Mouse (Mus musculus) urinary bladder, adult 2 months (tissue): ENCODE results near the gene Rbm44. TPM values are rescaled to one million over a fixed set of nuclear protein-coding genes. Genes with fewer than 3 reads are reported as not detected.

Source experiments
- DNase-seq: peaks from one replicate; pipeline ENCODE4 v3.0.0; 2022; ENCODE audit warnings: low spot score
- polyA plus RNA-seq: library from polyadenylated mRNA; depleted of rRNA; stranded (reverse); fragments of >200 nt; gene quantifications from 2 replicates; pipeline ENCODE4 v1.2.3, GENCODE M21; 2012; rRNA removed

Gene Rbm44
- polyA plus RNA-seq, 1 experiment, result 0.04 TPM

GRCm38 (mm10) chr1:91209785-91210184 lies 64.9 kb downstream of the Rbm44 start:
- DNase-seq, result no peak

- no peak for DNase-seq
These were observed 66.2 kb downstream of the Rbm44 start for GRCm38 (mm10) chr1:91211099-91211498.

- no peak for DNase-seq
These were observed 66.7 kb downstream of the Rbm44 start for GRCm38 (mm10) chr1:91211591-91212008.

DNA sequence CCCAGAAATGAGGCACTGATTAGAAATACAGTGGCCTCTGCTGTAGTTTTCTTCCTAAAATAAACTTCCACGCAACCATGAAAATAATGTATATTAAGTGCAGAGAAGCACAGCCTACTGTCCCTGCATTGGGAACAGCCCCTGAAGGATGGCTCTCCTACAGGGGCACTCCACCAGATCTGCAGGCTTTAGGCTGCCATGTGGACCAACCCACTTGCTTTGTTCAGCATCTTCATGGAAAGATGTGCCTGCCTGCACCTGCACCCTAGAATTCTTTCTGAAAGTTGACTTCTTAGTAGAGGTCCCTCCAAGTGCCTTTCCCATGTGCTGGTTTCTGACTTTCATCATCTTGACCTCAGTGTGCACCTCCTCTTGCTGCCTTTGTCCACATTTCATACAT lies 70.4 kb downstream of the Rbm44 start:
- DNase-seq, result no peak

DNA sequence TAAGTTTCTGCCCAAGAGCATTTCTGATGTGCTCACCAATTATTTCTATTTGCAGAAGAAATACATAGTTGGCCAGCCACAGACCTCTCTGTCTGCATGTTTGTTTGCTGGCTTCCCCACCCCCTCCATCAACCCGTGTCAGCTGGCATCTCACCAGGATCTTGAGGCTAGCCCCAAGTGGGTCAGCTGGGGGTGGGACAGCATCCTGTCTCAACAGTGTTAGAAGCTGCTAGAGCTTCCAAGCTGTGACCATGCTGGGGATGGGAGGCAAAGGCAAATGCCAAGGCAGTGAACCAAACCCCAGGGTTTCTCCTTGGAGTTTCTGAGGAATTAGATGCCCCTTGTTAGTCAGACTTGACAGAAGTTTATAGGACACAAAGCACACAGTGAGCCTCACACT lies 71.1 kb downstream of the Rbm44 start:
- DNase-seq, result no peak

DNA sequence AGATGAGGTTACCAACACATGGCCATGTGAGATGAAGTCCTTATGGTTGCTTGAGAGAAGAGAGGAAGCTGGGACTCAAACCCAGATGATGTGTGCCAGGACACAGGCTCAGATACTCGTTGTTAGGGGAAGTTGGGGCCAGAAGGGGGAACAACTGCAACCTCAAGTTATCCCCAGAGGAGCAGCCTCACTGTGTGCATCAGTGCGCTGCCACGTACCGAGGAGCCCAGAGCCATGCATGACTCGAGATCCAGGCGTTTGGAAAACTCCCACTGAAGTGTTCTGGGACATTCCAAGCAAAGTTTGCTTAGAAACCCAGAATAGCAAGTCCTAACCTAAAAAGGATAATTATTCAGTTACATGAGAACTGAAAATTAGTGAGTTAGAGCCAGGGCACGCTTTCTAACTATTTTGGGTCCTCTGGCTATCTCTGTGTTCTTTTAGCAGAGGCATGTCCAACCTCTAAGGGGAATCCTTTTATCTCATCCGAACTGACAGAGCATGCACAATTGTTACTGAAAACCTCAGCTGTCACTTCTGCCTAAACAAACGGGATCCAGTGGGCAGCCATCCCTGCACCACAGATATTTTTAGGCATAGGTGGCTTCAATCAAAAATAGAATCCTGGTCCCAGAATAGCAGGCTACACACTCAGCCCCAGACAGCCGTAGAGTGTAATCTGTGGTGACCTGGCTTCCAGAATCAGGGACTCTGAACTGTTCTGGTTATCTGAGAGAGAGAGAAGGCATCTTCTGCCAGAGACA lies 71.8 kb downstream of the Rbm44 start:
- no peak for DNase-seq

DNA sequence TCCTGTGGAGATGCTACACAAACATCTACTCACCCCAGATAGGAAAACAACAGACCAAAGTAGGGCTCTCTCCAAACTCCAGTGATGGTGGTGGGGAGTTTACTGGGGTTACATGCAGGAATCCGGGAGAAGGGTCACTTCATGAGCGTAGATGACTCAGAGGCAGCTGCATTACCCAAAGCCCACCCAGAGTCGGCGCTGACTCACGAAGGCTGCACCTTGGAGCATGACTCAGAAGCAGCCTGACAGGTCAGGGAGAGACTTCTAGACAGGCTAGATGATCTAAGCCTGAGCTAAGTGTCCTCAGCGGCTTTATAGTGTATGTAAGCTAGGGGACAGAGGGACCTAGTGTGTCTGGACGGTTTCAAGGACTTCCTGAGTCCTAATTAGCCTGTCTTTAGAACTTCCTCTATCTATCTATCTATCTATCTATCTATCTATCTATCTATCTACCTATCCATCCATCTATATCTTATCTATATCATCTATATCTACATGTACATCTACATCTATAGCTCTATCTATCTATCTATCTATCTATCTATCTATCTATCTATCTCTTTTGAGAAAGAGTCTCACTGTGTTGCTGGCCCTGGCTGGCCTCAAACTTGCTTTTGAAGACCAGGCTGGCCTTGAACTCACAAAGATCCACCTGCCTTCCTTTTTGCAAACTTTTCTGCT lies 74.9 kb downstream of the Rbm44 start:
- no peak for DNase-seq

- no peak for DNase-seq
These were observed 75.4 kb downstream of the Rbm44 start for GRCm38 (mm10) chr1:91220322-91220672.

Other genes with a start within 250 kb of the Rbm44 start
- 6.0 and 7.2 TPM in 2 replicates for gene Mlph, start 230.0 kb upstream of the Rbm44 start, polyA plus RNA-seq
- gene Prlh, start 192.0 kb upstream of the Rbm44 start, polyA plus RNA-seq, result not detected in 2 replicates
- 4.2 and 6.0 TPM in 2 replicates for gene Rab17, start 175.4 kb upstream of the Rbm44 start, polyA plus RNA-seq
- 125 and 127 TPM in 2 replicates for gene Lrrfip1, start 146.4 kb upstream of the Rbm44 start, polyA plus RNA-seq
- gene Ramp1, start 34.7 kb downstream of the Rbm44 start, polyA plus RNA-seq, result 5.2 and 6.4 TPM in 2 replicates
- gene Ube2f, start 105.2 kb downstream of the Rbm44 start, polyA plus RNA-seq, result 54.3 and 68.9 TPM in 2 replicates
- 21.1 and 21.8 TPM in 2 replicates for gene Scly, start 153.2 kb downstream of the Rbm44 start, polyA plus RNA-seq
- 0.03 and 0.04 TPM in 2 replicates for gene Espnl, start 177.0 kb downstream of the Rbm44 start, polyA plus RNA-seq
- 3.4 and 3.8 TPM in 2 replicates for gene Klhl30, start 205.9 kb downstream of the Rbm44 start, polyA plus RNA-seq
- gene Erfe, start 221.3 kb downstream of the Rbm44 start, polyA plus RNA-seq, result 0.08 and 0.18 TPM in 2 replicates